Mouse (Mus musculus) 3134 (cell line): Measurements from ENCODE around the gene Sprr2j-ps.

ENCODE experiments used
- DNase-seq: peaks from one replicate; pipeline ENCODE4 v3.0.0-alpha.2; 2011; ENCODE audit warnings: low spot score; ENCODE audit not compliant: insufficient read length; ENCODE audit errors: extremely low read depth

Sprr2j-ps gene

GRCm38 (mm10) chr3:92417782-92418181, at the start of gene Sprr2j-ps:
Gene Sprr2j-ps (plus strand): TSS chr3:92418082.
- no peak for DNase-seq

GRCm38 (mm10) chr3:92373613-92374012, 44.3 kb upstream of the Sprr2j-ps start:
- DNase-seq = no peak

DNA sequence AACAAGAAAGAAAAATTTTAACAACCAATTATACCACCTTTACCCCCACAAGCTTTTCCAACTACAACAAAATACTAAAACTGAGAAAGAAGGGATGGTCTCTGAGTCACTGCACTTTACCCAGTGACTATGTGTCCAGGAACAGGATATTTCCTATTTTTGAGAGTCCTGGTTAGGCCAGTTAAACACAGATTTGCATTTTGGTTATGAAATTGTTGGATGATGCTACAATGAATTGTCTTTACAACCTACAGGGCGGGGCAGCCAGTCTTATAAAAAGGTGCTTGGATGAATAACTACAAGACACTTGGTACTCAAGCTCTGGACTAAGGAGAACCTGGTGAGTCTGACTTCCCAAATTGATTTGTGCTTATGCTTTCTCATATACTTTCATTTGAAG, 32.5 kb upstream of the Sprr2j-ps start, which contains the start of gene Sprr2h:
TSS of gene Sprr2h (plus strand) at position 301 of the 400 bp plus-strand sequence.
- DNase-seq = no peak

GRCm38 (mm10) chr3:92394301-92394700, 23.6 kb upstream of the Sprr2j-ps start:
- no peak for DNase-seq

GRCm38 (mm10) chr3:92407691-92408090, 10.2 kb upstream of the Sprr2j-ps start, which contains the start of gene Sprr2i:
Gene Sprr2i (plus strand): TSS chr3:92407991.
- DNase-seq = no peak

- DNase-seq = no peak
Measured at GRCm38 (mm10) chr3:92429323-92429722, 11.4 kb downstream of the Sprr2j-ps start, which contains the start of gene Gm9774. Gene Gm9774 (minus strand): TSS chr3:92429423.

- DNase-seq = no peak
Measured at GRCm38 (mm10) chr3:92432282-92432681, 14.4 kb downstream of the Sprr2j-ps start, which contains the start of gene Sprr2k. Gene Sprr2k (plus strand): TSS chr3:92432582.

DNA sequence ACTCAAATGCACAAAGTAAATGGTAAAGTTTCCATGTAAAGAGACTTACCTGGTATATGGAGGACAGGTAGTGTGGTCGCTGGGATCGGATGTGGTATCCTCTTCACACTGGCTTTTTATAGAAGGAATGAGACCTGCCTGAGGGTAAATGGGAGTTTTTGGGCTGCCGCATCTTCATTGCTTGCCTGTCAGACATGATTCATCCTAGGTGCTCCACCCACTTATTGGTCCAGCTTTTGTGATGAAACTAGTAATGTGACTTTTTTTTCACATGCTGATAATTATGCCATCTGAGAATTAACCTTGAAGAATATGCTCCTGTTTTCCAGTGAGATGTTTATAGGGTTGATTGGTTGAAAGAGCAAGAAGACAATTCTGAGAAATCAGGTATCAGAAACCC, 20.8 kb downstream of the Sprr2j-ps start, which contains the start of gene Sprr1b:
TSS of gene Sprr1b (minus strand) at position 101 of the 400 bp plus-strand sequence.
- DNase-seq = no peak

GRCm38 (mm10) chr3:92440177-92440576, 22.3 kb downstream of the Sprr2j-ps start:
- DNase-seq = no peak

DNA sequence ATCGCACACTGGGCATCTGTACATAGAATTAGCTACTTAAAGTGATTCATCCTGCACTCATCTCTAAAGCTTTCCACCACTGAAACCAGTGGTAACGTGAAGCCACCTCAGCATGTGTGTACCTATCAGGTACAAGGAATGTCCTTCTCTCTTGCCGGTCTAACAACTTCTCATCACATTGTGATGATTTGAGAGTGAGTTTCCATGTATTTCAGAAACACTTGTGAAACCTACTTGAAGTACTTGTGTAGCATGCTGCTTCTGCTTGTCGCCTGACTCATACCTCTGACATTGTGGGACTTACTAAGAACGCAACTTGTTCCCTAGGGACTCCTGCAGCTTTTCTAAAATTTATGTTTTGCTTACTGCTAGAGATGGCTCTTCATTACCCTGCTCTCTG, 37.3 kb downstream of the Sprr2j-ps start:
- no peak for DNase-seq

GRCm38 (mm10) chr3:92458620-92459019, 40.7 kb downstream of the Sprr2j-ps start, which contains the start of gene Sprr3:
Gene Sprr3 (minus strand): TSS chr3:92458720.
- DNase-seq = no peak

DNA sequence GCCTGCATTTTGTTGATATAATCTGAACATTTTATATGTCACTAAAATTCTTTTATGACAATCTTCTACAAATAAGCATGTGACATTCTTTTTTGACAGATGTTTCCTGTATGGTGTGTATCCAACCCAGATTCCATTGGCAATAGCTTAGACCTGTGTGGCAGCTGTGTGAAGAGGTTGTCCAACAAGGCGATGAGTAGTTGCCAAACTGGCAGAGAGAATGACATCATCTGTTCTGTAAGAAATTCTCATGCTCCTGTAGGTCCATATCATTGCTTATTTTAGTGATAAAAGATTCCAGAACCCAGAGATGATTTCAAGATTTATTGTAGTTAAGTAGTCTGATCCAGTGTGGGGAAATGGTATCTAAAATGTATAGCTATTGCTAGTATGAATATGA, 48.7 kb downstream of the Sprr2j-ps start:
- peak; percentile 14 for DNase-seq

DNA sequence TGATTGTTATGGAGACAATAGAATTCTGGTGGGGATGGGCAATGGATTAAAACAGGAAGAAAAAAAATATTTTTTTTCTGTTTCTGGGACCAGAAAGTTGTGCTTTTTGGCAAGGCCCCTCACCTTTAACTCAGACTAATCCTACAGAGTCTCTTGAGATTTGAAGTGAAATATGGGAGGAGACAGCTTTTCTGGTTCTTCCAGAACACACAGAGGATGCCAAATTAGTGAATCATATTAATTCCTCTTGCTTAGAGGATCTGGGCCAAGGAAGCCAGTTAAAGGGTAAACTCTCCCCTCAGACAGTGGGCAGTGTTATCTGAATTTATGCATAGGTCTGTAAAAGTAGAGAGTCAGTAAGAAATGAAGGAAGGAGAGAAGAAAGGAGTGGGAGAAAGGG, 49.5 kb downstream of the Sprr2j-ps start:
- DNase-seq = peak; percentile 11
